Comparison of ENCODE assay signal across 25 mouse cellular contexts in the genomic region with DNA sequence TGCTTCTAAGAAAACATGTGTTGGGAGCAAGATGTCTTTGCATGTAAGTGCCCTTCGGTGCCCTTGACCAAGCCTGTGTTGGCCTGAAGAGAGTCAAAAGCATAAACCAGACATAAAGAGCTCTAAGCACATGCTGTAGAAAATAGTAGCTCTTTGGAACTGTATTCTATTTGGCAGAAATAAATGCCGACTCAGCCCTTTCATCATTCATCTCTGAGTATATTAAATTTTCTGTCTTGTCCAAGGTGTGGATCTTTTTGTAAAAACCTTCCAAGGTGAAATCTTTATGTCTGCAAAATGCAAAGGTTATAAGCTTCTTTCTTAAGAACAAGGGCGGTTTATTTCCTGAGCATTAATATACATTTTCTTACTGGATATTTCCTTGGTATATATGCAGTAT.
"Had no signal": no experiment of that assay in that cellular context is flagged by ENCODE, and none has a peak within 500 bp of the region (broad histone marks: within the 10 kb centered on the region; RNA-seq: fewer than 3 reads in every experiment).

No protein-coding gene starts in this region.

- DNase-seq: cerebellum, adult 9-11 months; cerebellum, postnatal 10 days; cerebellum, postnatal 14 days; cerebellum, postnatal 25 days; cerebellum, postnatal 36 days; embryo, embryonic 11 days; forebrain, postnatal 0 days; gastrocnemius, adult 2 months; gastrocnemius, postnatal 10 days; gastrocnemius, postnatal 14 days; gastrocnemius, postnatal 25 days; gastrocnemius, postnatal 36 days; heart, adult 11 months; heart, adult 18-20 months; heart, adult 2 months had no signal

- H3K9ac ChIP-seq: embryonic facial prominence, embryonic 12.5 days; embryonic facial prominence, embryonic 13.5 days; embryonic facial prominence, embryonic 15.5 days; forebrain, embryonic 12.5 days; forebrain, embryonic 13.5 days; forebrain, embryonic 15.5 days; forebrain, postnatal 0 days had no signal

- H3K9me3 ChIP-seq: embryonic facial prominence, embryonic 10.5 days; embryonic facial prominence, embryonic 12.5 days; embryonic facial prominence, embryonic 13.5 days; embryonic facial prominence, embryonic 15.5 days; forebrain, embryonic 10.5 days; forebrain, embryonic 12.5 days; forebrain, embryonic 13.5 days; forebrain, embryonic 15.5 days; heart, embryonic 10.5 days had no signal

- H3K27ac ChIP-seq: embryonic facial prominence, embryonic 10.5 days; embryonic facial prominence, embryonic 12.5 days; embryonic facial prominence, embryonic 13.5 days; embryonic facial prominence, embryonic 15.5 days; forebrain, embryonic 10.5 days; forebrain, embryonic 12.5 days; forebrain, embryonic 13.5 days; forebrain, embryonic 15.5 days; gastrocnemius, adult 2 months; heart, adult 2 months; heart, embryonic 10.5 days had no signal

- H3K4me3 ChIP-seq: embryonic facial prominence, embryonic 10.5 days; embryonic facial prominence, embryonic 12.5 days; embryonic facial prominence, embryonic 13.5 days; embryonic facial prominence, embryonic 15.5 days; erythroblast, embryonic 14.5 days; forebrain, embryonic 10.5 days; forebrain, embryonic 12.5 days; forebrain, embryonic 13.5 days; forebrain, embryonic 15.5 days; gastrocnemius, adult 2 months; heart, adult 2 months; heart, embryonic 10.5 days had no signal

- H3K4me1 ChIP-seq: embryonic facial prominence, embryonic 12.5 days; embryonic facial prominence, embryonic 13.5 days had no signal

- H3K36me3 ChIP-seq: embryonic facial prominence, embryonic 10.5 days; embryonic facial prominence, embryonic 12.5 days; embryonic facial prominence, embryonic 13.5 days; embryonic facial prominence, embryonic 15.5 days; forebrain, embryonic 10.5 days; forebrain, embryonic 12.5 days; forebrain, embryonic 15.5 days; heart, embryonic 10.5 days had no signal

- H3K4me2 ChIP-seq: embryonic facial prominence, embryonic 12.5 days; embryonic facial prominence, embryonic 13.5 days; embryonic facial prominence, embryonic 15.5 days; forebrain, embryonic 12.5 days; forebrain, embryonic 13.5 days; forebrain, embryonic 15.5 days had no signal

- H3K27me3 ChIP-seq: embryonic facial prominence, embryonic 12.5 days; embryonic facial prominence, embryonic 13.5 days; embryonic facial prominence, embryonic 15.5 days; forebrain, embryonic 12.5 days; forebrain, embryonic 13.5 days; forebrain, embryonic 15.5 days had no signal
